Mouse (Mus musculus): ENCODE measurements around the gene Hras.

GRCm38 (mm10) chr7:141194409-141194808, 604 bp upstream of the Hras start:
- TF ChIP-seq POLR2A (IDR thresholded peaks at IDR 0.05; ENCODE audit: control insufficient read depth in 1 of 2, insufficient read depth in 1 of 2, low read depth in 1 of 2, low read length in 2 of 2, poor library complexity in 1 of 2) (no peak), EP300 (IDR thresholded peaks at IDR 0.05; ENCODE audit: low read depth in 1 of 2, low read length in 2 of 2) (no peak), CTCF (IDR thresholded peaks at IDR 0.05 in 2 of 3, conservative IDR thresholded peaks at IDR 0.05 in 1 of 3; ENCODE audit: control insufficient read depth in 1 of 3, insufficient read depth in 1 of 3, low read depth in 2 of 3, low read length in 3 of 3, poor library complexity in 1 of 3, severe bottlenecking in 1 of 3) (no peak), E2F4 (IDR thresholded peaks at IDR 0.05; ENCODE audit: borderline replicate concordance, low read depth, low read length) (no peak), TCF12 (IDR thresholded peaks at IDR 0.05; ENCODE audit: low read depth, low read length) (no peak), ETS1 (IDR thresholded peaks at IDR 0.05; ENCODE audit: low read depth, low read length) (no peak), MAZ (IDR thresholded peaks at IDR 0.05; ENCODE audit: low read depth, low read length) (0 out of 2 replicates have a peak, but pooled peaks have one; percentile 9), TBP (IDR thresholded peaks at IDR 0.05; ENCODE audit: low read depth, low read length) (no peak), NRF1 (IDR thresholded peaks at IDR 0.05; ENCODE audit: insufficient read depth, low read depth, low read length, poor library complexity, severe bottlenecking) (no peak), ZC3H11A (IDR thresholded peaks at IDR 0.05; ENCODE audit: low read depth, low read length) (no peak)

Data from MEL (cell line).